Mouse (Mus musculus) C2C12 (cell line): ENCODE measurements at regions not wholly inside any gene's neighbourhood (a gene's known extent, or its start where the extent isn't known, plus 50 kb on each side); places are given as distances from the start of the nearest gene placed in this dataset.
A peak's percentile ranks its signal among the peaks of the same experiment; 100 is the strongest.

Experiments used
- H3K27me3 ChIP-seq: one replicate; pipeline ENCODE4 v1.6.1; 2011; ENCODE audit not compliant: control insufficient read depth, insufficient read depth, insufficient read length
- H3K36me3 ChIP-seq: one replicate; pipeline ENCODE4 v1.6.1; 2011; ENCODE audit not compliant: control insufficient read depth, insufficient read depth
- H3K4me3 ChIP-seq: one replicate; pipeline ENCODE4 v1.5.1; 2011; ENCODE audit warnings: mild to moderate bottlenecking, control low read depth; ENCODE audit not compliant: poor library complexity, insufficient read depth, severe bottlenecking
- H3K79me2 ChIP-seq: one replicate; pipeline ENCODE4 v1.6.1; 2011; ENCODE audit not compliant: control insufficient read depth, insufficient read depth
- H3K79me3 ChIP-seq: one replicate; pipeline ENCODE4 v1.6.1; 2011; ENCODE audit warnings: low read depth, control low read depth
- H3ac ChIP-seq: one replicate; pipeline ENCODE3; 2011; ENCODE audit warnings: low read depth; ENCODE audit not compliant: control insufficient read depth, insufficient read length
- CEBPB ChIP-seq: IDR thresholded peaks from one replicate; pipeline ENCODE4 v1.6.1; 2011; ENCODE audit warnings: low read depth, mild to moderate bottlenecking, control low read depth, moderate library complexity
- CTCF ChIP-seq: IDR thresholded peaks from one replicate; pipeline ENCODE4 v1.5.1; 2011; ENCODE audit not compliant: control insufficient read depth, insufficient read depth, insufficient read length
- FOSL1 ChIP-seq: IDR thresholded peaks from one replicate; pipeline ENCODE4 v1.8.0; 2011; ENCODE audit warnings: mild to moderate bottlenecking, low read length; ENCODE audit not compliant: poor library complexity, insufficient read depth, severe bottlenecking
- MAX ChIP-seq: IDR thresholded peaks from one replicate; pipeline ENCODE4 v1.6.1; 2011; ENCODE audit warnings: mild to moderate bottlenecking, control low read depth
- MYOD1 ChIP-seq: IDR thresholded peaks from one replicate; pipeline ENCODE4 v1.6.1; 2011; ENCODE audit warnings: low read depth; ENCODE audit not compliant: control insufficient read depth, insufficient read length
- MYOG ChIP-seq: IDR thresholded peaks from one replicate; pipeline ENCODE4 v1.6.1; 2011; ENCODE audit not compliant: control insufficient read depth, insufficient read length; ENCODE audit errors: extremely low read depth
- USF1 ChIP-seq: IDR thresholded peaks from one replicate; pipeline ENCODE4 v1.6.1; 2011; ENCODE audit warnings: low read depth, mild to moderate bottlenecking, control low read depth, moderate library complexity

- no peaks in the 10 kb centered on the region for H3K79me2 ChIP-seq
- no peak overlapping the region for H3ac ChIP-seq
- no peak for TF ChIP-seq CTCF
- TF ChIP-seq USF1: no peak
- no peak for TF ChIP-seq MYOG
- TF ChIP-seq MAX: no peak
- no peak for TF ChIP-seq FOSL1
- no peak for TF ChIP-seq CEBPB
- peak; percentile 60 for TF ChIP-seq MYOD1
- no peaks in the 10 kb centered on the region for H3K36me3 ChIP-seq
- no peaks in the 10 kb centered on the region for H3K79me3 ChIP-seq
- H3K4me3 ChIP-seq: no peak overlapping the region
- no peaks in the 10 kb centered on the region for H3K27me3 ChIP-seq
Observed at GRCm38 (mm10) chr16:87224024-87224423, 130.0 kb upstream of the N6amt1 start.

GRCm38 (mm10) chr16:87220611-87221010 lies 133.4 kb upstream of the N6amt1 start:
- Histone ChIP-seq H3ac (no peak overlapping the region), H3K36me3 (no peaks in the 10 kb centered on the region), H3K27me3 (no peaks in the 10 kb centered on the region), H3K79me2 (no peaks in the 10 kb centered on the region), H3K4me3 (no peak overlapping the region), H3K79me3 (no peaks in the 10 kb centered on the region)
- TF ChIP-seq FOSL1 (no peak), CTCF (no peak), USF1 (no peak), MAX (no peak), CEBPB (no peak), MYOD1 (no peak), MYOG (no peak)

GRCm38 (mm10) chr16:87220201-87220600 lies 133.8 kb upstream of the N6amt1 start:
- no peak overlapping the region for H3ac ChIP-seq
- no peaks in the 10 kb centered on the region for H3K79me3 ChIP-seq
- H3K36me3 ChIP-seq: no peaks in the 10 kb centered on the region
- no peak overlapping the region for H3K4me3 ChIP-seq
- no peaks in the 10 kb centered on the region for H3K27me3 ChIP-seq
- TF ChIP-seq MYOD1 (no peak), MYOG (no peak), MAX (no peak)
- no peaks in the 10 kb centered on the region for H3K79me2 ChIP-seq

- H3ac ChIP-seq: no peak overlapping the region
- no peak overlapping the region for H3K4me3 ChIP-seq
- H3K36me3 ChIP-seq: no peaks in the 10 kb centered on the region
- no peaks in the 10 kb centered on the region for H3K79me2 ChIP-seq
- H3K79me3 ChIP-seq: no peaks in the 10 kb centered on the region
- TF ChIP-seq USF1 (no peak), MYOG (no peak), CTCF (no peak), CEBPB (no peak), MYOD1 (no peak), FOSL1 (no peak), MAX (no peak)
- no peaks in the 10 kb centered on the region for H3K27me3 ChIP-seq
Observed at GRCm38 (mm10) chr16:87207875-87208274, 146.1 kb upstream of the N6amt1 start.

- Histone ChIP-seq H3K4me3 (no peak overlapping the region), H3K27me3 (no peaks in the 10 kb centered on the region), H3ac (no peak overlapping the region), H3K36me3 (no peaks in the 10 kb centered on the region), H3K79me2 (no peaks in the 10 kb centered on the region), H3K79me3 (no peaks in the 10 kb centered on the region)
- TF ChIP-seq USF1: no peak
- TF ChIP-seq CTCF: no peak
- no peak for TF ChIP-seq MYOD1
- TF ChIP-seq CEBPB: no peak
- TF ChIP-seq FOSL1: no peak
- TF ChIP-seq MYOG: no peak
- no peak for TF ChIP-seq MAX
Observed at GRCm38 (mm10) chr16:87190471-87190870, 163.5 kb upstream of the N6amt1 start.

- no peaks in the 10 kb centered on the region for H3K27me3 ChIP-seq
- no peaks in the 10 kb centered on the region for H3K79me2 ChIP-seq
Observed at GRCm38 (mm10) chr16:87188737-87189136, 165.2 kb upstream of the N6amt1 start.

More at GRCm38 (mm10) chr16:87188737-87189136, 165.2 kb upstream of the N6amt1 start:
- TF ChIP-seq FOSL1: no peak
- TF ChIP-seq MAX: no peak
- no peak for TF ChIP-seq CTCF
- TF ChIP-seq MYOG: no peak
- TF ChIP-seq USF1: no peak
- TF ChIP-seq MYOD1: no peak
- TF ChIP-seq CEBPB: no peak
- Histone ChIP-seq H3K4me3 (no peak overlapping the region), H3K79me3 (no peaks in the 10 kb centered on the region), H3ac (no peak overlapping the region), H3K36me3 (no peaks in the 10 kb centered on the region)
